10 mouse cellular contexts compared by ENCODE assay signal in the genomic region with DNA sequence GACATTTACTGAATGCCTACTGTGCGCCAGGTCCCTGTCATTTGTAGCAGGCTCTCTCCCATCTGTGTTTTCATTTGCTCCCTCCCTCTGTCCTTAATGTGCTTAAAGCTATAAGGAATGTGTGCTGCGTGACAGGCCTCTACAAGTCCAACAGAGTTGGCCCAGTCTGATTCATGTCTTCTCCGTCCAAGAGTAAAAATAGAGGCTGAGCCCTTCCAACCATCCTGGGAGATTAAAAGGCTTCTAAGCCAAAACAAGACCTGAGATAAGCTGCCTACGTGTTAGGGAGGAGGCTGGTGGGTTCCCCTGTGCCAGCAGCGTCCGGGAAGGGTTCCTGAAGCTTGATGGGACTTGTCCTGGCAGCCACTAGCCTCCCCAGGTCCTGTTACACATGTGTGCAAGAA. TPM values are rescaled to one million over a fixed set of nuclear protein-coding genes. Genes with fewer than 3 reads are reported as not detected.
A peak's percentile ranks its signal among the peaks of the same experiment; 100 is the strongest.
DNase-seq lines count a peak whose midpoint lies in the region; ATAC-seq lines count a peak whose summit lies in the region.
"Had no signal": no experiment of that assay in that cellular context is flagged by ENCODE, and none has a peak within 500 bp of the region (broad histone marks: within the 10 kb centered on the region; RNA-seq: fewer than 3 reads in every experiment).

No protein-coding gene starts in this region.

- H3K9me3 ChIP-seq in heart, embryonic 15.5 days (replicated peaks), result no peaks in the 10 kb centered on the region
- H3K9me3 ChIP-seq in neural tube, embryonic 15.5 days (replicated peaks), result no peaks in the 10 kb centered on the region
- H3K9me3 ChIP-seq: lung, embryonic 15.5 days had no signal

- peak; percentile 88 for ATAC-seq in heart, embryonic 15.5 days (replicated peaks; ENCODE audit: insufficient number of reproducible peaks, insufficient read depth, low FRiP score, low read depth)
- ATAC-seq in neural tube, embryonic 15.5 days (ENCODE audit: low FRiP score), result no peak
- ATAC-seq: activated CD4-positive, CD25-positive, alpha-beta regulatory T cell, adult 4 months had no signal

- peak; percentile 60 for DNase-seq in urinary bladder, postnatal 14 days (ENCODE audit: low spot score)
- no peak for DNase-seq in urinary bladder, postnatal 4 days (ENCODE audit: low spot score in 2 of 2)
- DNase-seq in fat pad, adult 2 months (ENCODE audit: extremely low read depth, low read depth, low spot score), result peak; percentile 97
- no peak for DNase-seq in spleen, postnatal 4 days (ENCODE audit: low spot score in 2 of 2)
- no peak for DNase-seq in left cerebral cortex, adult 8-10 months (ENCODE audit: low spot score in 2 of 2)
- DNase-seq in kidney, postnatal 4 days, result no peak

- no peaks in the 10 kb centered on the region for H3K27me3 ChIP-seq in heart, embryonic 15.5 days
- no peaks in the 10 kb centered on the region for H3K27me3 ChIP-seq in neural tube, embryonic 15.5 days (replicated peaks)
- H3K27me3 ChIP-seq: lung, embryonic 15.5 days had no signal

- 23% methylated on average over 6 of the region's 6 CpGs for WGBS in heart, embryonic 15.5 days
- 84% methylated on average over 6 of the region's 6 CpGs for WGBS in neural tube, embryonic 15.5 days

- no peak overlapping the region for H3K4me3 ChIP-seq in heart, embryonic 15.5 days
- H3K4me3 ChIP-seq in neural tube, embryonic 15.5 days (replicated peaks), result no peak overlapping the region
- H3K4me3 ChIP-seq: lung, embryonic 15.5 days had no signal

- H3K9ac ChIP-seq in heart, embryonic 15.5 days, result no peak overlapping the region
- H3K9ac ChIP-seq in neural tube, embryonic 15.5 days (replicated peaks), result no peak overlapping the region
- H3K9ac ChIP-seq: lung, embryonic 15.5 days had no signal

- no peaks in the 10 kb centered on the region for H3K36me3 ChIP-seq in heart, embryonic 15.5 days
- no peaks in the 10 kb centered on the region for H3K36me3 ChIP-seq in neural tube, embryonic 15.5 days
- H3K36me3 ChIP-seq: lung, embryonic 15.5 days had no signal

- peak overlapping the region; percentile 88 for H3K27ac ChIP-seq in heart, embryonic 15.5 days
- no peak overlapping the region for H3K27ac ChIP-seq in neural tube, embryonic 15.5 days (replicated peaks)
- H3K27ac ChIP-seq: lung, embryonic 15.5 days had no signal

- H3K4me1 ChIP-seq in heart, embryonic 15.5 days (replicated peaks), result peaks cover 26% of the 10 kb centered on the region
- no peaks in the 10 kb centered on the region for H3K4me1 ChIP-seq in neural tube, embryonic 15.5 days
- H3K4me1 ChIP-seq: lung, embryonic 15.5 days had no signal

- H3K4me2 ChIP-seq in heart, embryonic 15.5 days, result no peak overlapping the region; the same call in 1 of the 2 replicates
- no peak overlapping the region for H3K4me2 ChIP-seq in neural tube, embryonic 15.5 days
- H3K4me2 ChIP-seq: lung, embryonic 15.5 days had no signal

RNA-seq across cellular contexts. Expression of gene Ets2, which starts 58.1 kb away (rescaled TPM):
- 56.5 and 65.0 TPM in 2 replicates for polyA plus RNA-seq in heart, embryonic 15.5 days (2015; fragmentation: Nextera tagmentation; extraction: Ambion mirVana)
- total RNA-seq in left cerebral cortex, adult 8-10 months (2022), result 10 to 100 TPM; 70.6 to 77.0 (median 74.1) TPM
- polyA plus RNA-seq in neural tube, embryonic 15.5 days (2015; fragmentation: Nextera tagmentation; extraction: Ambion mirVana), result 30.6 and 40.2 TPM in 2 replicates

Comparison
In these comparisons a context has a peak if more than half of its experiments do, and no peak if none do; other contexts are left out.
1. DNase-seq: peak in urinary bladder, postnatal 14 days (single experiment) and fat pad, adult 2 months (single experiment); none in urinary bladder, postnatal 4 days (0 of 2), spleen, postnatal 4 days (0 of 2), left cerebral cortex, adult 8-10 months (0 of 2) and kidney, postnatal 4 days (0 of 2).